Mouse (Mus musculus) embryo, embryonic 9.5 days (tissue): ENCODE results near the gene Olfr342.

Source experiments
- DNase-seq: peaks from one replicate; pipeline ENCODE4 v3.0.0-alpha.2; 2017; ENCODE audit errors: extremely low spot score

The Olfr342 gene

GRCm38 (mm10) chr2:36524698-36525097 lies at the start of gene Olfr342:
Olfr342 (plus strand) TSS chr2:36524998.
- no peak for DNase-seq

DNA sequence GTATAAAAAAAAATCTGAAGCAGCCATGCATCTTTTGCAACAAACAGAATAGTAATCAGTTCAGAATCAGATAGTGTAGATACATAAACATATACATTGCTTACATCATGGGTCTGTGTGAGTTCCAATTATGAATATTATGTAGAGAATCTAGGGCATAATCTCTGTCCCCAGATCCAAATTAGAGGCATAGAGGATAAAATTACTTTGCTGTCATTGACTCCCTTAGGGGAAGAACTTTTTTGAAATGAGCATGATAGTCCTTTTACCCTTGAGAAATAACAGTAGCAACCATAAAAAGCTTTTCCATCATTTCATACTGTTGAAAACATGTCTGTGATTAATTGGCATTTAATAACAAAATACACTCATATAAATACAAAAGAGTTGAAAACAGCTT lies 42.4 kb upstream of the Olfr342 start, which contains the start of gene Olfr341:
TSS of gene Olfr341 (minus strand) at position 101 of the 400 bp plus-strand sequence.
- no peak for DNase-seq

DNA sequence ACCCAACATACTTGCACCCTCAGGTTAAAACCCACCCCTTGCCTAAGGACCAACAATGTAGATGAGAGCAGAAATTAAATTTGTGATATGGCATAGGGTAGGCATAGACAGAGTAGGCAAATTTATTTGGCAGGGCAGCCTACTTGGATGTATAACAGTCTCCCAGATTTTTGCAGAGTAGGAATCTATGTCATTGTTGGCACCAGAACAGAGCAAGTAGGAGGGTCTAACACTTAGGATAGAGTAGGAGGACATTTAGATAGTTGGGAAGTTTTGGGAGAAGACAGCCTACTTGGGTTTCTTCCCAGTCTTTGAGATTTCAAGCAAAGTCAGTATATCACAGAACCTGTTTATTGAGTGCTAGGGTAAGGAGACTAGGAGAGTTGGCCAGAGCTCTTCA lies 40.4 kb downstream of the Olfr342 start:
- DNase-seq: no peak

DNA sequence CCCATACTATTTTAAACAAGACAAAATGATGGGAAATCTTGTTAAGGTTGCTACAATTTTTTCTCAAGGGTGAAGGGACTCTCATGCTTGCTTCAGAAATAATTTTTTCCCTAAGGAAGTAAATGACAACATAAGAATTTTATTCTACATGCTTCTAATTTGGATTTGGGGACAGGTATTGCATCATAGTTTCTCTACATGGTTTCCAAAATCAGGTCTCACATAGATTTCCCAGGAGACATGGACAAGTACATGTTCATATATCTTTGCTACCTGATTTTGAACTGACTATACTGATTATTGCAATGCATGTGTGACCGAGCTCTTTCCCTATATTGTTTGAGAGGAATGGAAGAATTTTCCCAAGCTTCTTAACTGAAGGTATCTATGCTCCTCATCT lies 41.6 kb downstream of the Olfr342 start, which contains the start of gene Olfr344:
TSS of gene Olfr344 (plus strand) at position 301 of the 400 bp plus-strand sequence.
- DNase-seq: no peak

DNA sequence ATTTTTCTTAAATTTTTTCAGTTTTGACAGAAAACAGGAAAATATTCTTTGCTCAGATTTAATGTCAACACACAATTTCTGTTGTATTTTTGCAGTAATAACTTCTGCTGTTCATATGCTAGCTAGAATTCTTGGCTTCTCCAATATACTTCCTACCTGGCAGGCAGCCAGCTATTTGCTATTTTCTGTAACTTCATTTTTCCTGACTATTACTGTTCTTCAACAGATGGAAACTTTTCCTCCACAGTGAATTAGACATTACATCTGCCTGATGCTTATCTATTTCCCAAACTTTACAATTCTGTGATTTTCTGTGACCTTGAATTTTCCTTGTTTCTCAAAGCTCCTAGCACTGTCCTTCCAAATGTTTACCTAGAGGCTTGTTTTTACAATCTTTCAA lies 42.2 kb downstream of the Olfr342 start:
- no peak for DNase-seq

- DNase-seq: no peak
These were observed 43.0 kb downstream of the Olfr342 start for GRCm38 (mm10) chr2:36567845-36568244.
